Mouse (Mus musculus): ENCODE measurements around the gene Zfp341. TPM values are rescaled to one million over a fixed set of nuclear protein-coding genes. Genes with fewer than 3 reads are reported as not detected.

The Zfp341 gene
- total RNA-seq, 1 experiment from 2014 or later = 3.3 TPM

- no peak for ATAC-seq (ENCODE audit: extremely low read depth, insufficient number of reproducible peaks, low FRiP score, poor library complexity, severe bottlenecking)
These were observed 28.9 kb upstream of the Zfp341 start for GRCm38 (mm10) chr2:154583906-154584872.

GRCm38 (mm10) chr2:154584931-154585601, 28.0 kb upstream of the Zfp341 start:
- ATAC-seq (ENCODE audit: extremely low read depth, insufficient number of reproducible peaks, low FRiP score, poor library complexity, severe bottlenecking) = no peak

- peak; percentile 52; the same call in 1 of the 2 replicates for ATAC-seq (ENCODE audit: extremely low read depth, insufficient number of reproducible peaks, low FRiP score, poor library complexity, severe bottlenecking)
These were observed 26.7 kb upstream of the Zfp341 start for GRCm38 (mm10) chr2:154586405-154586804.

- no peak for ATAC-seq (ENCODE audit: extremely low read depth, insufficient number of reproducible peaks, low FRiP score, poor library complexity, severe bottlenecking)
These were observed 24.0 kb upstream of the Zfp341 start for GRCm38 (mm10) chr2:154589051-154589450.

- no peak for ATAC-seq (ENCODE audit: extremely low read depth, insufficient number of reproducible peaks, low FRiP score, poor library complexity, severe bottlenecking)
These were observed 21.9 kb upstream of the Zfp341 start for GRCm38 (mm10) chr2:154591239-154591638.

GRCm38 (mm10) chr2:154593025-154593424, 20.1 kb upstream of the Zfp341 start:
- ATAC-seq (ENCODE audit: extremely low read depth, insufficient number of reproducible peaks, low FRiP score, poor library complexity, severe bottlenecking) = peak; percentile 66; the same call in 1 of the 2 replicates

- ATAC-seq (ENCODE audit: extremely low read depth, insufficient number of reproducible peaks, low FRiP score, poor library complexity, severe bottlenecking) = no peak
These were observed 17.3 kb upstream of the Zfp341 start for GRCm38 (mm10) chr2:154595775-154596174.

- ATAC-seq (ENCODE audit: extremely low read depth, insufficient number of reproducible peaks, low FRiP score, poor library complexity, severe bottlenecking) = no peak
These were observed 15.7 kb upstream of the Zfp341 start for GRCm38 (mm10) chr2:154597399-154597798.

- no peak for ATAC-seq (ENCODE audit: extremely low read depth, insufficient number of reproducible peaks, low FRiP score, poor library complexity, severe bottlenecking)
These were observed 12.5 kb upstream of the Zfp341 start for GRCm38 (mm10) chr2:154600586-154600985.

- no peak for ATAC-seq (ENCODE audit: extremely low read depth, insufficient number of reproducible peaks, low FRiP score, poor library complexity, severe bottlenecking)
These were observed 11.8 kb upstream of the Zfp341 start for GRCm38 (mm10) chr2:154601324-154601723.

GRCm38 (mm10) chr2:154603007-154603637, 10.0 kb upstream of the Zfp341 start:
- ATAC-seq (ENCODE audit: extremely low read depth, insufficient number of reproducible peaks, low FRiP score, poor library complexity, severe bottlenecking) = no peak

GRCm38 (mm10) chr2:154603638-154604153, 9.4 kb upstream of the Zfp341 start, which contains the start of gene Pxmp4:
Gene Pxmp4 (minus strand): TSS chr2:154603708.
- ATAC-seq (ENCODE audit: extremely low read depth, insufficient number of reproducible peaks, low FRiP score, poor library complexity, severe bottlenecking) = peak; percentile 96

GRCm38 (mm10) chr2:154604156-154604555, 8.9 kb upstream of the Zfp341 start:
- no peak for ATAC-seq (ENCODE audit: extremely low read depth, insufficient number of reproducible peaks, low FRiP score, poor library complexity, severe bottlenecking)

GRCm38 (mm10) chr2:154606965-154607364, 6.1 kb upstream of the Zfp341 start:
- ATAC-seq (ENCODE audit: extremely low read depth, insufficient number of reproducible peaks, low FRiP score, poor library complexity, severe bottlenecking) = no peak

GRCm38 (mm10) chr2:154609050-154609767, 3.9 kb upstream of the Zfp341 start:
- ATAC-seq (ENCODE audit: extremely low read depth, insufficient number of reproducible peaks, low FRiP score, poor library complexity, severe bottlenecking) = no peak

- no peak for ATAC-seq (ENCODE audit: extremely low read depth, insufficient number of reproducible peaks, low FRiP score, poor library complexity, severe bottlenecking)
These were observed 1.9 kb downstream of the Zfp341 start for GRCm38 (mm10) chr2:154614841-154615576.

GRCm38 (mm10) chr2:154615674-154616073, 2.6 kb downstream of the Zfp341 start:
- no peak for ATAC-seq (ENCODE audit: extremely low read depth, insufficient number of reproducible peaks, low FRiP score, poor library complexity, severe bottlenecking)

- ATAC-seq (ENCODE audit: extremely low read depth, insufficient number of reproducible peaks, low FRiP score, poor library complexity, severe bottlenecking) = no peak
These were observed 4.0 kb downstream of the Zfp341 start for GRCm38 (mm10) chr2:154617061-154617460.
